Mouse (Mus musculus) left cerebral cortex, postnatal 36 days (tissue): ENCODE results near the gene Tomm5. TPM values are rescaled to one million over a fixed set of nuclear protein-coding genes. Genes with fewer than 3 reads are reported as not detected.
A peak's percentile ranks its signal among the peaks of the same experiment; 100 is the strongest.
"Not testable (repeated sequence)": the region's sequence is repeated elsewhere in the genome, so short reads cannot be mapped to it uniquely, and the experiment has no call there.

ENCODE experiments used
- DNase-seq, 2 experiments: peaks; one replicate each; pipeline ENCODE4 v3.0.0; 2021 to 2022; ENCODE audit warnings: low spot score in 2 of 2, mixed read lengths in 1 of 2
- intact Hi-C: fragments of 180-260 bp; cut with DNase I; formaldehyde crosslinking; loops from one replicate; pipeline ENCODE4 v1.15.1; 2025
- total RNA-seq, 2 experiments: library from RNA; stranded (reverse); gene quantifications; 2 replicates each; pipeline ENCODE4 v1.2.3; 2021

Gene Tomm5
- total RNA-seq, result 10 to 100 TPM; 63.4 to 70.2 TPM

- intact Hi-C loops, result loop anchor here (1.0 kb wide), 1 partner anchor 173 kb away; no protein-coding TSS in a partner anchor
- peak; percentile 93 for DNase-seq
Measured at GRCm38 (mm10) chr4:45107601-45108277, at the start of gene Tomm5. TSS of gene Tomm5 (minus strand) at chr4:45108114.

- no peak for DNase-seq
- intact Hi-C loops, result no loop called here
Measured at GRCm38 (mm10) chr4:45156433-45156832, 48.5 kb upstream of the Tomm5 start.

GRCm38 (mm10) chr4:45143005-45143404 lies 35.1 kb upstream of the Tomm5 start:
- intact Hi-C loops, result no loop called here
- DNase-seq, result no peak

GRCm38 (mm10) chr4:45142411-45142810 lies 34.5 kb upstream of the Tomm5 start:
- no peak for DNase-seq
- intact Hi-C loops, result no loop called here

GRCm38 (mm10) chr4:45141835-45142234 lies 33.9 kb upstream of the Tomm5 start:
- no peak for DNase-seq
- intact Hi-C loops, result no loop called here

- no peak for DNase-seq
- intact Hi-C loops, result no loop called here
Measured at GRCm38 (mm10) chr4:45137636-45138035, 29.7 kb upstream of the Tomm5 start.

GRCm38 (mm10) chr4:45134471-45134870 lies 26.6 kb upstream of the Tomm5 start:
- no peak for DNase-seq
- intact Hi-C loops, result no loop called here

GRCm38 (mm10) chr4:45131021-45131420 lies 23.1 kb upstream of the Tomm5 start:
- intact Hi-C loops, result no loop called here
- no peak for DNase-seq

GRCm38 (mm10) chr4:45121311-45121710 lies 13.4 kb upstream of the Tomm5 start:
- no peak for DNase-seq
- intact Hi-C loops, result no loop called here

- DNase-seq, result no peak
- intact Hi-C loops, result loop anchor here (1.0 kb wide), 1 partner anchor 172 kb away; no protein-coding TSS in a partner anchor
Measured at GRCm38 (mm10) chr4:45108456-45109110, 669 bp upstream of the Tomm5 start.

GRCm38 (mm10) chr4:45107066-45107465 lies 848 bp downstream of the Tomm5 start:
- DNase-seq, result no peak
- intact Hi-C loops, result no loop called here

GRCm38 (mm10) chr4:45106409-45106808 lies 1.5 kb downstream of the Tomm5 start:
- DNase-seq, result no peak
- intact Hi-C loops, result no loop called here

- DNase-seq, result peak; percentile 56 to 63
- intact Hi-C loops, result loop anchor here (10.0 kb wide), 1 partner anchor 307 kb away; the partner anchor contains the start of gene Slc25a51
Measured at GRCm38 (mm10) chr4:45097198-45097872, 10.6 kb downstream of the Tomm5 start.

- no peak for DNase-seq
- intact Hi-C loops, result no loop called here
Measured at GRCm38 (mm10) chr4:45084895-45085290, 23.0 kb downstream of the Tomm5 start.

- peak; percentile 86 to 92 for DNase-seq
- intact Hi-C loops, result no loop called here
Measured at GRCm38 (mm10) chr4:45084021-45084894, 23.7 kb downstream of the Tomm5 start, which contains the start of gene Fbxo10. TSS of gene Fbxo10 (minus strand) at chr4:45084604.

GRCm38 (mm10) chr4:45083487-45083886 lies 24.4 kb downstream of the Tomm5 start:
- DNase-seq, result peak in 1 of 2 experiments; percentile 12
- intact Hi-C loops, result no loop called here

GRCm38 (mm10) chr4:45082951-45083350 lies 25.0 kb downstream of the Tomm5 start:
- peak; percentile 14 to 20 for DNase-seq
- intact Hi-C loops, result no loop called here

- DNase-seq, intact Hi-C loops: not testable (repeated sequence)
Measured at GRCm38 (mm10) chr4:45081041-45081440, 26.9 kb downstream of the Tomm5 start.

- intact Hi-C loops, result no loop called here
- DNase-seq, result no peak
Measured at GRCm38 (mm10) chr4:45073544-45073943, 34.4 kb downstream of the Tomm5 start.
